Mouse (Mus musculus): Measurements from ENCODE around the gene Tppp3.

- TF ChIP-seq CTCF (IDR thresholded peaks at IDR 0.05; ENCODE audit: control insufficient read depth, insufficient read depth, low read length) (no peak), POLR2A (IDR thresholded peaks at IDR 0.05; ENCODE audit: borderline replicate concordance, control insufficient read depth, low read depth, low read length) (no peak)
Measured at GRCm38 (mm10) chr8:105474680-105475079, 3.4 kb upstream of the Tppp3 start.

All from bone marrow, adult 2 months (tissue).